Mouse (Mus musculus) hindbrain, embryonic 14.5 days (tissue): ENCODE data around the gene Btn1a1. TPM values are rescaled to one million over a fixed set of nuclear protein-coding genes. Genes with fewer than 3 reads are reported as not detected.
A peak's percentile ranks its signal among the peaks of the same experiment; 100 is the strongest.

Experiments used
- ATAC-seq: fragments of 200-750 bp; cut with Nextera tagmentation; 2 replicates; pipeline ENCODE4 v1.8.0; 2017; ENCODE audit warnings: moderate number of reproducible peaks, mild to moderate bottlenecking, moderate TSS enrichment, moderate library complexity; ENCODE audit not compliant: low FRiP score
- DNase-seq: peaks from one replicate; pipeline ENCODE4 v3.0.0-alpha.2; 2015; ENCODE audit warnings: low spot score
- H3K27ac ChIP-seq: fragments of 300-500 bp; sonication (generic); 2 replicates; pipeline ENCODE4 v1.5.1; 2014; ENCODE audit warnings: mild to moderate bottlenecking, moderate library complexity
- H3K27me3 ChIP-seq: fragments of 300-500 bp; sonication (generic); 2 replicates; pipeline ENCODE4 v1.6.1; 2014; ENCODE audit warnings: mild to moderate bottlenecking, low read length, mixed read lengths; ENCODE audit not compliant: control insufficient read depth, insufficient read depth
- H3K36me3 ChIP-seq: fragments of 300-500 bp; sonication (generic); replicated peaks from 2 replicates; pipeline ENCODE4 v1.6.1; 2014; ENCODE audit not compliant: control insufficient read depth, insufficient read depth
- H3K4me1 ChIP-seq: fragments of 300-500 bp; sonication (generic); replicated peaks from 2 replicates; pipeline ENCODE4 v1.6.1; 2014; ENCODE audit warnings: antibody characterized with exemption, low read length, mixed read lengths; ENCODE audit not compliant: control insufficient read depth, insufficient read depth
- H3K4me2 ChIP-seq: fragments of 300-500 bp; sonication (generic); replicated peaks from 2 replicates; pipeline ENCODE4 v1.6.1; 2014; ENCODE audit warnings: mild to moderate bottlenecking, moderate library complexity
- H3K4me3 ChIP-seq: fragments of 300-500 bp; sonication (generic); replicated peaks from 2 replicates; pipeline ENCODE4 v1.5.1; 2014; ENCODE audit warnings: mild to moderate bottlenecking, low read length
- H3K9ac ChIP-seq: fragments of 300-500 bp; sonication (generic); 2 replicates; pipeline ENCODE4 v1.6.1; 2014
- H3K9me3 ChIP-seq: fragments of 300-500 bp; sonication (generic); 2 replicates; pipeline ENCODE4 v1.6.1; 2016; ENCODE audit warnings: low read length; ENCODE audit not compliant: control insufficient read depth
- WGBS: fragments of 180-500 bp; shearing (Covaris S2); extraction: QIAGEN DNeasy Blood & Tissue Kit; methylation state at CpG from one replicate; pipeline ENCODE4 v1.1.7; 2014; 5-methylcytosine and 5-hydroxymethylcytosine counted together
- polyA plus RNA-seq: library from polyadenylated mRNA; unstranded; fragments of >200 nt; fragmentation: Nextera tagmentation; extraction: Ambion mirVana; gene quantifications from 2 replicates; pipeline ENCODE4 v1.2.1, GENCODE M21; 2014

Btn1a1 gene
- polyA plus RNA-seq, 1 experiment from 2014 or later, result 0.05 TPM

DNA sequence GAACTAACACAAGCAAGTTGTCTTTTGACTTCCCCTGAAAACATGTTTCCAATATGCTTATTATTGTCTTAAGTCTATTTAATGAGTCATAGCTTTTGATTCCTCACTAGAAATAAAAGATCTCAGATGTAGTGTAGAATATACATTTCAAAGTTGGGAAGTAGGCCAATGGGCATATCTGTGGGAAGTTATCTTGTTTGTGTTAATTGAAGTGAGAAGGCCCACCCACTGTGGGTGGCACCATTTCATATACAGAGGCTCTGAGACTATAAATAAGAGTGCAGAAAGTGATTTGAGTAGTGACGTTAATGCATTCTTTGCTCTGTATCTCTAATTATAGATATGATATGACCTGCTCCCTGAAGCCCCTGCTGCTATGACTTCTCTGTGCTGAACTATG lies 25.2 kb upstream of the Btn1a1 start:
- H3K4me3 ChIP-seq, result no peak overlapping the region
- no peaks in the 10 kb centered on the region for H3K4me1 ChIP-seq
- H3K27ac ChIP-seq, result no peak overlapping the region
- WGBS, result 54% methylated on average over 1 of the region's 1 CpGs
- H3K27me3 ChIP-seq, result 0 out of 2 replicates have a peak, but pooled peaks cover 3% of the 10 kb centered on the region
- H3K9ac ChIP-seq, result no peak overlapping the region
- ATAC-seq (no peak), DNase-seq (no peak)
- H3K36me3 ChIP-seq, result no peaks in the 10 kb centered on the region
- no peak overlapping the region for H3K4me2 ChIP-seq
- no peaks in the 10 kb centered on the region for H3K9me3 ChIP-seq

DNA sequence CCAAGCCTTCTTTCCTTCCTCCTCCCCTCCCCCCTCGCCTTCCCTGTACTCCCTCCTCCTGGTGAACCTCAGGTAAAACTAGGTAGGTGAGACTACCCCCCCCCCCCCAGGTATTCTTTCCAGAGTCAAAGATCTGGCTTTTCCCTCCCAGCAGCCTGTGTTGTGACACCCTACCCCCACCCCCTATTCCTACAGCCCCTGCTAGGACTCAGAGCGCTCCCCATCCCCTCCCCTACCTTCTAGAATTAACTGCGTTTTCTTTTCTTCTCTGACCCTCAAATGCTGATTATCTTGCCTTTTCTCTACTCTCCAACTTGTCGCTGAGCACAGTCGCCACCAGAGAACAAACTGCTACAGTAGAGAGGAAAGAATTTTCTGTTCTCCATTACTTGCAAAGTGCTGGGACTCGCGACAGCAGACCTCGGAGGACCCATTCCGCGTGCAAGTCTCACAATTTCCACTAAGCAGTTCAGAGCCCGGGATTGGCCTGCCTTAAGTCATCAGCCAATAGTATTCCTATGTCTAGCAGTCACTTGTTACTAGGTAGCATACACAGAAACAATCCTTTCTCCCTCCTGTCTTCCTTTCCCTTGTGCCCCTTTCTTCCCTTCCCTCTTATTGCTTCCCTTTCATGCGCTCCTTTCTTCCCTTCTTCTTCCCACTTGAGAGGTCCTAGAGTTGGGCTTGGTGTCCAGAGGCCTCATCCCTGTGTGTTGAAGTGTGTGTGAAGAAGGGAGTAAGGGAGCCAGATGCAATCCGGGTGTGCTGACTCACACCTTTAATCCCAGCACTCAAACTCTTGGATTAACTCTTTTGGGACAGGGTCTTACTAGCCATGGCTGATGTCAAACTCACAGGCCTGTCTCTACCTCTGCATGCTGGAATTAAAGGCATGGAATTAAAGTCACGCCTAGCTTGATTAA lies 23.0 kb upstream of the Btn1a1 start, which contains the start of gene Btn2a2:
Gene Btn2a2, minus strand, starts transcription at position 458 of the 923 bp plus-strand sequence.
- H3K36me3 ChIP-seq, result no peaks in the 10 kb centered on the region
- H3K4me2 ChIP-seq, result peak within 1 kb of the TSS; percentile 56
- no peak within 1 kb of the TSS for H3K9ac ChIP-seq
- H3K9me3 ChIP-seq, result no peaks in the 10 kb centered on the region
- no peak within 1 kb of the TSS for H3K27ac ChIP-seq
- H3K4me1 ChIP-seq, result no peaks in the 10 kb centered on the region
- 0 out of 2 replicates have a peak, but pooled peaks cover 3% of the 10 kb centered on the region for H3K27me3 ChIP-seq
- ATAC-seq (peak; percentile 97), DNase-seq (peak; percentile 86)
- H3K4me3 ChIP-seq, result peak within 1 kb of the TSS; percentile 26
- whole genome bisulfite sequencing, result 4% methylated on average over 13 of the region's 14 CpGs

GRCm38 (mm10) chr13:23485271-23485670 lies 19.6 kb upstream of the Btn1a1 start:
- Histone ChIP-seq H3K27ac (no peak overlapping the region), H3K36me3 (no peaks in the 10 kb centered on the region), H3K9ac (no peak overlapping the region), H3K9me3 (no peaks in the 10 kb centered on the region), H3K27me3 (0 out of 2 replicates have a peak, but pooled peaks cover 3% of the 10 kb centered on the region), H3K4me2 (no peak overlapping the region), H3K4me3 (no peak overlapping the region), H3K4me1 (no peaks in the 10 kb centered on the region)
- ATAC-seq (no peak), DNase-seq (no peak)
- 51% methylated on average over 5 of the region's 5 CpGs for WGBS

DNA sequence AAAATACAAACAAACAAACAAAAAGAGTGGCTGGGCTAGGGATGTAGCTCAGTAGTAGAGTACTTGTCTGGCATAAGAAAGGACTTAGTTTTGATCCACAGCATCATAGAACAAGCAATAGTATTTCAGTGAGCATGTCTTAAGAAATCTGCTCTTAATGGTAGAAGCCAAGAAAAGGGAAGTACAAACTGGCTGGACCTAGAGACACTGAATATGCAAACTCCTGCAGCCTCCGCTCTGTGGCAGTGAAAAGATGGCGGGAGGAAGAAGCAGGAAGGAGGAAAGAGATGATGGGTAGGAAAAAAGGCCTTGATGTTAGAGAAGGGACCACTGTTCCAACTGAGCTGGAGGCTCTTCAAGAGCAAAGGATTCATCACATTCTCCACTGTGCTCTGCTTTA lies 17.5 kb upstream of the Btn1a1 start:
- H3K9ac ChIP-seq, result no peak overlapping the region
- H3K9me3 ChIP-seq, result no peaks in the 10 kb centered on the region
- H3K4me1 ChIP-seq, result no peaks in the 10 kb centered on the region
- H3K4me3 ChIP-seq, result no peak overlapping the region
- ATAC-seq, result no peak
- WGBS, result 89% methylated on average over 2 of the region's 2 CpGs
- no peak for DNase-seq
- H3K27me3 ChIP-seq, result 0 out of 2 replicates have a peak, but pooled peaks cover 3% of the 10 kb centered on the region
- H3K36me3 ChIP-seq, result no peaks in the 10 kb centered on the region
- no peak overlapping the region for H3K4me2 ChIP-seq
- H3K27ac ChIP-seq, result no peak overlapping the region

DNA sequence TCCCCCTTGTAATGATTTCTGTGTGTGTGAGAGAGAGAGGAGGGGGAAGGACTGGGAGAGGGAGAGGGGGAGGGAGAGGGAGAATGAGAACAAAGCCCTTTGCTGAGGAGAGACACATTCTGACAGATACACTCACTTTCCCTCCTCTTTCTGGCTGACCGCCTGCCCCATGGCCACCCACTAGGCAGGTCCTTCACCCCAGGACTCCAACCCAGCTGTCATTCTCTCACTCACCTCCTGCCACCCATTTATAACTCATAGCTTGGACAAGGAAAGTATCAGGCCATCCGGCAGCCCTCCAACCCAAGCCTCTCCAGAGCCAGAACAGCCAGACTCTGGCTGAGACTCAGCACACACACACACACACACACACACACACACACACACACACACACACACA lies 10.0 kb upstream of the Btn1a1 start:
- Histone ChIP-seq H3K27me3 (no peaks in the 10 kb centered on the region), H3K9ac (0 out of 2 replicates have a peak overlapping the region, but pooled peaks have one; percentile 31), H3K4me2 (no peak overlapping the region), H3K9me3 (no peaks in the 10 kb centered on the region), H3K36me3 (no peaks in the 10 kb centered on the region), H3K4me3 (no peak overlapping the region), H3K4me1 (no peaks in the 10 kb centered on the region), H3K27ac (no peak overlapping the region)
- WGBS, result 0% methylated on average over 2 of the region's 2 CpGs
- DNase-seq, result no peak
- no peak; the same call in 1 of the 2 replicates for ATAC-seq

DNA sequence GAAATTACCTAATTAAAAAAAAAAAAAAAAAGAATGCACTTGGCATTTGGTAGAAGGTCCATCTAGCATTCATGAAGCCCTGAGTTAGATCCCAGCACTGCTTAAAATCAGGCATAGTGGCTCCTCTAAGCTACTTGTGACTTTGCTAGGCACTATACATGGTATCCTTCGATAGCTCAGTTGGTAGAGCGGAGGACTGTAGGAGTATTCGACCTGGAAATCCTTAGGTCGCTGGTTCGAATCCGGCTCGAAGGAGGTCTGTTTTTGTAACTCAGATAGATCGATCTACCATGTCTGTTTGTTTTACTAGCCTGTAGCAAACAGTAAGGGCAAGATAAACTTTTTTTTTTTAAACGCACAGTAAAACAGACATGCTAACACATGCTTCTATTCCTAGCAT lies 1.2 kb upstream of the Btn1a1 start:
- Histone ChIP-seq H3K9me3 (no peaks in the 10 kb centered on the region), H3K4me3 (no peak overlapping the region), H3K36me3 (no peaks in the 10 kb centered on the region), H3K4me2 (no peak overlapping the region), H3K4me1 (peaks cover 18% of the 10 kb centered on the region), H3K9ac (no peak overlapping the region), H3K27me3 (peaks cover 14% of the 10 kb centered on the region), H3K27ac (no peak overlapping the region)
- DNase-seq (peak; percentile 90), ATAC-seq (peak; percentile 77)
- WGBS, result 2% methylated on average over 9 of the region's 9 CpGs

- H3K36me3 ChIP-seq, result no peaks in the 10 kb centered on the region
- H3K27ac ChIP-seq, result no peak overlapping the region
- peaks cover 14% of the 10 kb centered on the region for H3K27me3 ChIP-seq
- no peak for ATAC-seq
- H3K4me2 ChIP-seq, result peak overlapping the region; percentile 79; the same call in 1 of the 2 replicates
- no peak overlapping the region for H3K4me3 ChIP-seq
- H3K4me1 ChIP-seq, result peaks cover 18% of the 10 kb centered on the region
- H3K9me3 ChIP-seq, result no peaks in the 10 kb centered on the region
- WGBS, result 59% methylated on average over 1 of the region's 1 CpGs
- no peak for DNase-seq
- no peak overlapping the region for H3K9ac ChIP-seq
Observed at GRCm38 (mm10) chr13:23466306-23466705, 605 bp upstream of the Btn1a1 start.

GRCm38 (mm10) chr13:23464841-23465366 lies 797 bp downstream of the Btn1a1 start:
- Histone ChIP-seq H3K4me1 (peaks cover 18% of the 10 kb centered on the region), H3K9me3 (no peaks in the 10 kb centered on the region), H3K27ac (no peak overlapping the region), H3K9ac (peak overlapping the region; percentile 60), H3K27me3 (peaks cover 14% of the 10 kb centered on the region), H3K4me2 (peak overlapping the region; percentile 79), H3K4me3 (peak overlapping the region; percentile 55), H3K36me3 (no peaks in the 10 kb centered on the region)
- 2% methylated on average over 11 of the region's 11 CpGs for WGBS
- ATAC-seq, result no peak
- DNase-seq, result no peak

GRCm38 (mm10) chr13:23464224-23464637 lies 1.5 kb downstream of the Btn1a1 start:
- Histone ChIP-seq H3K9me3 (no peaks in the 10 kb centered on the region), H3K36me3 (no peaks in the 10 kb centered on the region), H3K4me2 (peak overlapping the region; percentile 79), H3K4me3 (peak overlapping the region; percentile 55), H3K9ac (peak overlapping the region; percentile 60), H3K27me3 (peaks cover 19% of the 10 kb centered on the region), H3K27ac (no peak overlapping the region), H3K4me1 (peaks cover 18% of the 10 kb centered on the region)
- under 1% methylated on average over 29 of the region's 29 CpGs for WGBS
- ATAC-seq (peak; percentile 46), DNase-seq (peak; percentile 26)
